Mouse (Mus musculus): ENCODE results near the gene Gm8206. TPM values are rescaled to one million over a fixed set of nuclear protein-coding genes. Genes with fewer than 3 reads are reported as not detected.
"Not testable (repeated sequence)": the region's sequence is repeated elsewhere in the genome, so short reads cannot be mapped to it uniquely, and the experiment has no call there.

The Gm8206 gene
- 5.1 and 7.5 TPM in 2 replicates for polyA plus RNA-seq (2012; rRNA removed)

DNA sequence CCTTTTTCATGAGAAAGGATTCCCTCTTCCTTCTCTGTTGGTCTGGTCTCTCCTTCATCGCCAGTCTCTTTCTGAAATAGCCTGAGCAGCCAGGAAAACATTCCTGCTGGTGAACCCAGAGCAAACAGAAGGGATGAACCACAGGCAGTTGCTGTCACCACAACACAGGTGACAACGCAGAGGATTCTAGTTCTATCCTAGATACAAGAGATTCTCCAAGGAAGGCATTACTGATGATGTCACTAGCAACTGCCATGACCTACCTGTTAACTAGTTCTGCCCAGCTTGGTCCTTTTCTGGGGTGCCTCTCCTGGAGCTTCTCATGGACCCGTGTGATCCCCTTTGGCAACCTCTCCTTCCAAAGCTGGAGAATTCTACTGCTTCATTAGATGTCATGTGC, at the start of gene Gm8206:
Gene Gm8206, minus strand, starts transcription at position 101 of the 400 bp plus-strand sequence.
- not testable (repeated sequence) for DNase-seq (ENCODE audit: low spot score)

- DNase-seq (ENCODE audit: low spot score), result not testable (repeated sequence)
These were observed 32.0 kb upstream of the Gm8206 start, which contains the start of gene Gm3476 for GRCm38 (mm10) chr14:6125707-6126106. Gene Gm3476 (minus strand): TSS chr14:6125807.

DNA sequence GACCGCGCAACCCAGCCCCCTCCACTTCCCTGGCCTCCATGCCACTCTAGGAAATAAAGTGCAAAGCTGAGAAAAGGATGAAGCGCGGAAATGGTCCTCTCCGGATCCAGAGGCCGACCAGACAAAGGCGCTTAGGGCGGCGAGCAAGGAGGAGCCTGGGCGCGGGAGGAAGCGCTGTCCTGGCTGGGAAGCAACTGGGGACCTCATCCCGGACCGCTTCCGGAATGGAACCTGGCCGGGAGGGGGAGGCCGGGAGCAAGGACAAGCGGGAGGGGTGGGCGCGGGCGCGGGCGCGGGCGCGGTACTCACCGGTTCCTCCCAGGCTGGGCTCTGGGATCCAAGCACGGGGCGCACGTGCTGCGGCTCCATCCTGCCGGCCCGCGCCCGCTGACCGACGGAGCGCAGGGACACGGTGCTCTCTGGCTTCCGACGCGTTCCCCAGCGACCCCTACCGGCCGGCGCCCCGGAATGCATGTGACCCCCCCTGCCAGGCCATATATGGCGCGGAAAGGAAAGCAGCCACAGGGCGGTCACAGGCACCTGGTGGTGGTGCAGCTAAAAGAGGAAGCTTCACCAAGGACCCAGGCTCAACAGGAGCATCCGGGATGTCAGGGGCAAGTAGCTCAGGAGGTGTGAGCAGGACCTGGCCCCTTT, 14.7 kb upstream of the Gm8206 start, which contains the start of gene Gm3468:
Gene Gm3468, minus strand, starts transcription at position 394 of the 654 bp plus-strand sequence.
- DNase-seq (ENCODE audit: low spot score), result peak; percentile 50

- not testable (repeated sequence) for DNase-seq (ENCODE audit: low spot score)
These were observed 13.8 kb upstream of the Gm8206 start for GRCm38 (mm10) chr14:6107500-6107899.

- DNase-seq (ENCODE audit: low spot score), result not testable (repeated sequence)
These were observed 35.6 kb downstream of the Gm8206 start, which contains the start of gene Gm6337 for GRCm38 (mm10) chr14:6058167-6058566. Gene Gm6337 (minus strand): TSS chr14:6058267.

DNA sequence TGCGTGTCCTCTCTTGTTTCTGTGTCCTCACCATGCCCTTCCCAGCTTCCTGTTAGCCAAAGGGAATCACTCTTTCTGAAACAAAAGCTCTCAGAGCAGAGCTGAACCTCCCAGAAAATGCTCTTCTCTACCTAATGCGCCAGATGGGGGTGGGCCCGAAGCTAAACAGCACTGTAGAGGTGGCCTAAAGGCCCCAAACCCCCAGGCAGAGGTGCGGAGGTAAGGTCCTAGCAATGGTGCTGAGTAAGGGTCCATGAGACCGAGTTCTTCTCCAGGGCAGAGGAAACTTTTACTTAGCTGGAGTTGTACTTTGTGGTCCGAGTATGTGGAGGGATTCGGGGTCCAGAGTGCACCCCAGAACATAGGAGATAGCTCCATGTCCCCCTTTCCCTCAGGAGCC, 106.6 kb downstream of the Gm8206 start:
- DNase-seq (ENCODE audit: low spot score), result not testable (repeated sequence)

GRCm38 (mm10) chr14:5979037-5979436, 114.7 kb downstream of the Gm8206 start, which contains the start of gene Gm3453:
Gene Gm3453 (minus strand): TSS chr14:5979137.
- DNase-seq (ENCODE audit: low spot score), result not testable (repeated sequence)

Other genes starting within 250 kb of the Gm8206 start
- gene Gm8237, start 213.6 kb downstream of the Gm8206 start, polyA plus RNA-seq (2012; rRNA removed), result 0.32 and 0.37 TPM in 2 replicates
- 3.4 and 4.9 TPM in 2 replicates for gene Gm3248, start 132.2 kb downstream of the Gm8206 start, polyA plus RNA-seq (2012; rRNA removed)
- not detected in 2 replicates for gene Gm3453, start 114.8 kb downstream of the Gm8206 start, polyA plus RNA-seq (2012; rRNA removed)
- gene Gm6337, start 35.7 kb downstream of the Gm8206 start, polyA plus RNA-seq (2012; rRNA removed), result not detected in 2 replicates
- 5.9 and 9.3 TPM in 2 replicates for gene Gm3468, start 14.7 kb upstream of the Gm8206 start, polyA plus RNA-seq (2012; rRNA removed)
- not detected in 2 replicates for gene Gm3476, start 31.9 kb upstream of the Gm8206 start, polyA plus RNA-seq (2012; rRNA removed)
- gene Gm21560, start 125.3 kb upstream of the Gm8206 start, polyA plus RNA-seq (2012; rRNA removed), result not detected in 2 replicates
- gene Gm3411, start 193.3 kb upstream of the Gm8206 start, polyA plus RNA-seq (2012; rRNA removed), result 0.62 and 1.1 TPM in 2 replicates
- gene Gm21103, start 210.9 kb upstream of the Gm8206 start, polyA plus RNA-seq (2012; rRNA removed), result not detected in 2 replicates
- gene Gm3618, start 249.7 kb upstream of the Gm8206 start, polyA plus RNA-seq (2012; rRNA removed), result not detected in 2 replicates

Measured in urinary bladder, adult 2 months (tissue).